Mouse (Mus musculus): ENCODE results near the gene Akap11.

The Akap11 gene

GRCm38 (mm10) chr14:78448807-78449406, 87.7 kb downstream of the Akap11 start:
- DNase-seq (ENCODE audit: extremely low read depth, low read depth) = no peak

GRCm38 (mm10) chr14:78448017-78448416, 88.6 kb downstream of the Akap11 start:
- DNase-seq (ENCODE audit: extremely low read depth, low read depth) = no peak

GRCm38 (mm10) chr14:78447542-78447941, 89.1 kb downstream of the Akap11 start:
- DNase-seq (ENCODE audit: extremely low read depth, low read depth) = no peak

All from MEL-GATA-1-ER (cell line).